Mouse (Mus musculus): Measurements from ENCODE around the gene Btf3. TPM values are rescaled to one million over a fixed set of nuclear protein-coding genes. Genes with fewer than 3 reads are reported as not detected.

The Btf3 gene
- total and polyA plus RNA-seq, 3 experiments: 227 to 1,291 (median 1,152) TPM

DNA sequence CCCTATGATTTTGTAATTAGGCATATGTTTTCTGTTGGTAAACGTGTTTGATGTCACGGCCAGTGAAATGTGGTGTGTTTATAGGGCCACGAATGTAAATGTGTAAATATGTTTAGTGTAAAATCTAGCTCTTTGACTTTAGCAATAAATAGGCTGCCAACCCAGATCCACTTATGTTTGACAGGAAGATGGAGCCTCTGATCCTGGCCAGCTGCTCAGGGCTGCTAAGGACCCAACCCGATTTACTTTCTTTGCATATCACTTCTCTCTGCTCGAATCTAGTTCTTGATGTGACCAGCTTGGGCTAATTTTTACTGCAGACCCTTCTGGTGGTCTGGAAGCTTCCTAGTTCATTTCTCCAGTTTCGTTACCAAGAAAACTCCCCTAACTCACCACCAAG is 43.6 kb upstream of the Btf3 start:
- H3K4me3 ChIP-seq (ENCODE audit: control insufficient read depth in 1 of 2, insufficient read depth in 1 of 2, low read depth in 2 of 2, low read length in 2 of 2): no peak overlapping the region
- no peak for TF ChIP-seq TCF12 (IDR thresholded peaks at IDR 0.05; ENCODE audit: low read depth, low read length)
- no peak for TF ChIP-seq HCFC1 (IDR thresholded peaks at IDR 0.05; ENCODE audit: low read depth, low read length)
- no peak for TF ChIP-seq POLR2A (IDR thresholded peaks at IDR 0.05; ENCODE audit: control insufficient read depth in 1 of 2, insufficient read depth in 1 of 2, low read depth in 1 of 2, low read length in 2 of 2, poor library complexity in 1 of 2)
- TF ChIP-seq POLR2AphosphoS2 (IDR thresholded peaks at IDR 0.05; ENCODE audit: low read length): no peak
- no peak for TF ChIP-seq UBTF (IDR thresholded peaks at IDR 0.05; ENCODE audit: borderline replicate concordance, insufficient read depth, low read depth, low read length)
- no peak for TF ChIP-seq ZC3H11A (IDR thresholded peaks at IDR 0.05; ENCODE audit: low read depth, low read length)
- no peak for TF ChIP-seq KAT2A (conservative IDR thresholded peaks at IDR 0.05; ENCODE audit: low read depth, low read length)
- no peak for TF ChIP-seq NELFE (IDR thresholded peaks at IDR 0.05; ENCODE audit: low read depth, low read length)
- no peak for TF ChIP-seq USF2 (IDR thresholded peaks at IDR 0.05; ENCODE audit: borderline replicate concordance in 1 of 2, insufficient read depth in 1 of 2, low read depth in 1 of 2, low read length in 2 of 2)
- TF ChIP-seq MYC (IDR thresholded peaks at IDR 0.05; ENCODE audit: low read depth, low read length): no peak
- no peak for TF ChIP-seq NRF1 (IDR thresholded peaks at IDR 0.05; ENCODE audit: insufficient read depth, low read depth, low read length, poor library complexity, severe bottlenecking)
- no peak for TF ChIP-seq EP300 (IDR thresholded peaks at IDR 0.05; ENCODE audit: low read depth in 1 of 2, low read length in 2 of 2)
- no peaks in the 10 kb centered on the region for H3K4me1 ChIP-seq (ENCODE audit: control insufficient read depth in 1 of 2, insufficient read depth in 2 of 2, low read length in 2 of 2)
- H3K79me2 ChIP-seq (ENCODE audit: control insufficient read depth, insufficient read depth, low read length, poor library complexity): no peaks in the 10 kb centered on the region
- no peak overlapping the region for H3K9ac ChIP-seq (ENCODE audit: control insufficient read depth, low read depth, low read length, poor library complexity, severe bottlenecking)
- H3K9me3 ChIP-seq (replicated peaks; ENCODE audit: insufficient read depth, low read length): no peaks in the 10 kb centered on the region
- no peak overlapping the region for H3K27ac ChIP-seq (ENCODE audit: control insufficient read depth, low read depth, low read length)
- DNase-seq (ENCODE audit: low read depth, low spot score): no peak
- no peaks in the 10 kb centered on the region for H3K27me3 ChIP-seq (ENCODE audit: control insufficient read depth in 1 of 2, insufficient read depth in 2 of 2, low read length in 2 of 2)
- H3K36me3 ChIP-seq (ENCODE audit: control insufficient read depth in 1 of 2, insufficient read depth in 2 of 2, low read length in 2 of 2): no peaks in the 10 kb centered on the region

DNA sequence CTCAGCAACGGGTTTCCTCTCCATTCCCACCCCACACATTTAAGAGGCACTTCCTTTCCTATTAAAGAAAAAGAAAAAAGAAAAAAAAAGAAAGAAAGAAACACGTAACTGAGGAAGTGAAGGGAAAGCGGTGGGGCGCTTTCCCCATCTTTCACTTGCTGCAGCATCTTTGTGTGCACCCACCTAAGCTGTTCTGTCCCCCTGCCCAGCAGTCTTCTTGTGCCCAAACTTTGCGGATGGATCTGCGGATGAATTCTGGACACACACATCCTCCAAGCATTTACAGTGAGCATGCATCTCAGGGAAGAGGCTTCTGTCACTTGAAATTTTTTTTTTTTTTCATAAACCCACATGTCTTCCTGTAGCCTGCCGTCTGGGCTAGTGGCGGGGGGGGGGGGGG is 42.5 kb upstream of the Btf3 start:
- no peaks in the 10 kb centered on the region for H3K79me2 ChIP-seq (ENCODE audit: control insufficient read depth, insufficient read depth, low read length, poor library complexity)
- H3K36me3 ChIP-seq (ENCODE audit: control insufficient read depth in 1 of 2, insufficient read depth in 2 of 2, low read length in 2 of 2): no peaks in the 10 kb centered on the region
- H3K27ac ChIP-seq (ENCODE audit: control insufficient read depth, low read depth, low read length): no peak overlapping the region
- no peaks in the 10 kb centered on the region for H3K27me3 ChIP-seq (ENCODE audit: control insufficient read depth in 1 of 2, insufficient read depth in 2 of 2, low read length in 2 of 2)
- DNase-seq (ENCODE audit: low read depth, low spot score): no peak
- H3K4me3 ChIP-seq (ENCODE audit: control insufficient read depth in 1 of 2, insufficient read depth in 1 of 2, low read depth in 2 of 2, low read length in 2 of 2): no peak overlapping the region
- TF ChIP-seq RAD21 (IDR thresholded peaks at IDR 0.05; ENCODE audit: low read depth, low read length): no peak
- TF ChIP-seq TBP (IDR thresholded peaks at IDR 0.05; ENCODE audit: low read depth, low read length): no peak
- TF ChIP-seq CHD2 (IDR thresholded peaks at IDR 0.05; ENCODE audit: low read length): no peak
- no peak for TF ChIP-seq MXI1 (IDR thresholded peaks at IDR 0.05; ENCODE audit: low read depth, low read length)
- TF ChIP-seq EP300 (IDR thresholded peaks at IDR 0.05; ENCODE audit: low read depth in 1 of 2, low read length in 2 of 2): no peak
- TF ChIP-seq CTCF (IDR thresholded peaks at IDR 0.05 in 2 of 3, conservative IDR thresholded peaks at IDR 0.05 in 1 of 3; ENCODE audit: control insufficient read depth in 1 of 3, insufficient read depth in 1 of 3, low read depth in 2 of 3, low read length in 3 of 3, poor library complexity in 1 of 3, severe bottlenecking in 1 of 3): no peak
- TF ChIP-seq NRF1 (IDR thresholded peaks at IDR 0.05; ENCODE audit: insufficient read depth, low read depth, low read length, poor library complexity, severe bottlenecking): no peak
- TF ChIP-seq BHLHE40 (IDR thresholded peaks at IDR 0.05; ENCODE audit: borderline replicate concordance, low read depth, low read length): no peak
- TF ChIP-seq ELF1 (IDR thresholded peaks at IDR 0.05; ENCODE audit: low read depth, low read length): no peak
- TF ChIP-seq RCOR1 (IDR thresholded peaks at IDR 0.05; ENCODE audit: low read depth, low read length): no peak
- no peak for TF ChIP-seq JUND (IDR thresholded peaks at IDR 0.05; ENCODE audit: low read depth, low read length)
- no peak for TF ChIP-seq MEF2A (IDR thresholded peaks at IDR 0.05; ENCODE audit: extremely low read depth, insufficient replicate concordance, low read depth, low read length, poor library complexity, severe bottlenecking)
- TF ChIP-seq ETS1 (IDR thresholded peaks at IDR 0.05; ENCODE audit: low read depth, low read length): no peak
- no peak for TF ChIP-seq GATA1 (IDR thresholded peaks at IDR 0.05; ENCODE audit: low read depth, low read length)
- TF ChIP-seq HCFC1 (IDR thresholded peaks at IDR 0.05; ENCODE audit: low read depth, low read length): no peak
- no peak for TF ChIP-seq ZC3H11A (IDR thresholded peaks at IDR 0.05; ENCODE audit: low read depth, low read length)
- TF ChIP-seq CHD1 (IDR thresholded peaks at IDR 0.05; ENCODE audit: low read depth, low read length): no peak
- H3K9me3 ChIP-seq (replicated peaks; ENCODE audit: insufficient read depth, low read length): no peaks in the 10 kb centered on the region
- H3K9ac ChIP-seq (ENCODE audit: control insufficient read depth, low read depth, low read length, poor library complexity, severe bottlenecking): no peak overlapping the region
- no peaks in the 10 kb centered on the region for H3K4me1 ChIP-seq (ENCODE audit: control insufficient read depth in 1 of 2, insufficient read depth in 2 of 2, low read length in 2 of 2)

Data from MEL (cell line).